Mouse (Mus musculus) left cerebral cortex, postnatal 4 days (tissue): ENCODE results near the gene Dstyk. TPM values are rescaled to one million over a fixed set of nuclear protein-coding genes. Genes with fewer than 3 reads are reported as not detected.
"Not testable (repeated sequence)": the region's sequence is repeated elsewhere in the genome, so short reads cannot be mapped to it uniquely, and the experiment has no call there.

Experiments used
- DNase-seq: peaks from one replicate; pipeline ENCODE4 v3.0.0-alpha.2; 2022
- intact Hi-C: fragments of 180-260 bp; cut with DNase I; formaldehyde crosslinking; loops from one replicate; pipeline ENCODE4 v1.15.1; 2025
- total RNA-seq, 2 experiments: library from RNA; stranded (reverse); gene quantifications; 2 replicates each; pipeline ENCODE4 v1.2.3; 2021

Dstyk gene
- total RNA-seq, 2 experiments from 2014 or later: 22.0 to 23.9 TPM

- DNase-seq: peak; percentile 60
- intact Hi-C loops: no loop called here
These were observed 16.7 kb downstream of the Dstyk start for GRCm38 (mm10) chr1:132434032-132434431.

DNA sequence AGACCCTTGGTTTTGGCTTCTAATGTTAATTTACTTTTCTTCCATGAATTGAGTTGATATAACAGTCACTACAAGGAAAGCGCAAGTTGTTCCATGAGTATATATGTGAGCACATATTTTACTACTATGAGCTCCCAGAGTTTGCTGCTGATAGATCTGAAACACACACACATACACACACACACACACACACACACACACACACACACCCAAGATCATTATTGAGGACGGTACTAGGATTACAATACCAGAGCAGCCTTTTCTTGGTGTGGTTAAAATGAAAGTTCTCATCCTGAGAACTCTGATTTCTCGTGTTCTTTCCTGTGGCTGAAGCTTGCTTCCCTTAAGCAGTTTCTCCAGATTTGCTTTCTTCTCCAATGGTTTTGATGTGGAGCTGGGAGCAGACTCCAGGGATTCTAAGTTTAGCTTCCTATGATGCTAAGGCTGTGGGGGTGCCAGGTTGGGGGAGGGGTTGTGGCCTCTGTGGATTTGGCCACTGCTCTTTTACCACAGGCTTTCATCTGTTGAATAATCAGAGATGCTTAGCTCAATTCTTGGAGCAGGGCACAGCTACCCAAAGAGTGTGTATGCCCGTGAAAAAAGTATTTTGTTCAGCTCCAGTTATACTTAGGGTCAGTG lies 19.1 kb downstream of the Dstyk start:
- DNase-seq: peak; percentile 16
- intact Hi-C loops: no loop called here

DNA sequence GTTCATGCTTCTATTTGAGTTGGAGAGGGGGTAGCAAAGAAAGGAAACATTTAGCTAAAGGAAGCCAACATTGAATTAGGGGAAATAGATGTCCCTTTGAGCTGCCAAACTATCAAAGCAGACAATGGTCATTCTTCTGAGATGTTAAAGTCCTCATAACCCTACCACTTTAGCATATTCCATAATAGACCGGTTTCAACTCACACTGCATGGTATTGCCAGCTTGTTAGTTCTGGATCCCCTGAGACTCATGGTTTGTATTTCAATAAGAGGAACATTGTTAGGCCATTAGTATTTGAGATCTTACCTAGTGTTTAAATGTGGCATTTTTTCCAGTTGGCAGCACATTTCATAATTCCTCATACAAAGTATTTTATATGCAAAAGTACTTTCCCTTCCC lies 19.6 kb downstream of the Dstyk start:
- no peak for DNase-seq
- intact Hi-C loops: no loop called here

GRCm38 (mm10) chr1:132437389-132437788 lies 20.0 kb downstream of the Dstyk start:
- intact Hi-C loops: no loop called here
- no peak for DNase-seq

DNA sequence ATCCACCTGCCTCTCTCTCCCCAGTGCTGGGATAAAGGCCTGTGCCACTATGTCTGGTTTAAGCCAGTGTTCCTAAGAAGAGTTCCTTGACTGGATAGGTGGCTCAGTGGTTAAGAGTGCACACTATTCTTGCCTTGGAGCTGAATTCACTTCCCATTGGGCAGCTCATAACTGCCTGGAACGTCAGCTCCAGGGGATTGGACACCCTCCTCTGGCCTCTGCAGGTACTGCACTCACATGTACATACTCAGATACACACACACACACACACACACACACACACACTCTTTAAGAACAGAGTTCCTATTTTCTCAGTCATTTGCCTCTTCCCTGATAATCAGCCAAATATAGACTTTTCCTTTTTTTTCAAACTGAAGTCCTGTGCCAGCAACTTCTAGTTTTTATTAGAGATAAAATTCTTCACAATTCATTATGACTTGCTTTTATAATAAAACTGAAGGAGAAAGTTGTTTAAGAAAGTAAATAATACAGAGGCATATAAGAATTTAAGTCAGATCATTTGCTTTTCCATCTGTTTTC lies 23.6 kb downstream of the Dstyk start:
- intact Hi-C loops: no loop called here
- DNase-seq: no peak

DNA sequence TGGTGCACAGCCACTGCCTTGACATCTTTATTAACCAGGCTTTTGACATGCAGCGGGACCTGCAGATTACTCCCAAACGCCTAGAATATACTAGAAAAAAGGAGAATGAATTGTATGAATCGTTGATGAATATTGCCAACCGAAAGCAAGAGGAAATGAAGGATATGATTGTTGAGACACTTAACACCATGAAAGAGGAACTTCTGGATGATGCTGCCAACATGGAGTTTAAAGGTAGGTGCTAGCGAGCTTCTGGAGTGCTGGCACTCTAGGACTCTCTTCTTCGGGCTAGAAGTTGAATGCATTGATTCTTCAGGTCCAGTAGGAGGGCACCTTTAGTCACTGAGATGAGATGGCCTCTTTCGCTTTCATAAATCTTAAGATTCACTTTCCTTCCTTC lies 32.4 kb downstream of the Dstyk start:
- DNase-seq: no peak
- intact Hi-C loops: no loop called here

GRCm38 (mm10) chr1:132464651-132465050 lies 47.3 kb downstream of the Dstyk start:
- intact Hi-C loops: no loop called here
- no peak for DNase-seq

- peak; percentile 5 for DNase-seq
- intact Hi-C loops: no loop called here
These were observed 51.6 kb downstream of the Dstyk start for GRCm38 (mm10) chr1:132468926-132469325.

- DNase-seq: no peak
- intact Hi-C loops: no loop called here
These were observed 52.2 kb downstream of the Dstyk start for GRCm38 (mm10) chr1:132469519-132469918.

DNA sequence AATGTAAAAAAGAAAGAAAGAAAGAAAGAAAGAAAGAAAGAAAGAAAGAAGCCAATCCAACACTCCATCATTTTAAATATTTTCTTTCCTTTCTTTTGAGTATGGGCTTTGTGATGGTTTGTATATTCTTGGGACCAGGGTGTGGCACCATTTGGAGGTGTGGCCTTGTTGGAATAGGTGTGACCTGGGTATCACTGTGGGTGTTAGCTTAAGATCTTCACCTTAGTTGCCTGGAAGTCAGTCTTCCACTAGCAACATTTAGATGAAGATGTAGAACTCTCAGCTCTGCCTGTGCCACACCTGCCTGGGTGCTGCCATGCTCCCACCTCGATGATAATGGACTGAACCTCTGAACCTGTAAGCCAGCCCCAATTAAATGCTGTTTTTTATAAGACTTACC lies 52.7 kb downstream of the Dstyk start:
- not testable (repeated sequence) for DNase-seq
- intact Hi-C loops: loop anchor here (10.0 kb wide), 1 partner anchor 105 kb away; no protein-coding TSS in a partner anchor

- intact Hi-C loops: loop anchor here (10.0 kb wide), 1 partner anchor 106 kb away; no protein-coding TSS in a partner anchor
- DNase-seq: no peak
These were observed 53.7 kb downstream of the Dstyk start for GRCm38 (mm10) chr1:132471032-132471431.

- intact Hi-C loops: loop anchor here (10.0 kb wide), 1 partner anchor 107 kb away; no protein-coding TSS in a partner anchor
These were observed 54.1 kb downstream of the Dstyk start for GRCm38 (mm10) chr1:132471499-132471898.

GRCm38 (mm10) chr1:132472537-132472936 lies 55.2 kb downstream of the Dstyk start:
- no peak for DNase-seq
- intact Hi-C loops: loop anchor here (10.0 kb wide), 1 partner anchor 108 kb away; no protein-coding TSS in a partner anchor

More at GRCm38 (mm10) chr1:132471499-132471898, 54.1 kb downstream of the Dstyk start:
- DNase-seq: no peak

- no peak for DNase-seq
- intact Hi-C loops: loop anchor here (10.0 kb wide), 1 partner anchor 110 kb away; no protein-coding TSS in a partner anchor
These were observed 57.1 kb downstream of the Dstyk start for GRCm38 (mm10) chr1:132474496-132474895.

DNA sequence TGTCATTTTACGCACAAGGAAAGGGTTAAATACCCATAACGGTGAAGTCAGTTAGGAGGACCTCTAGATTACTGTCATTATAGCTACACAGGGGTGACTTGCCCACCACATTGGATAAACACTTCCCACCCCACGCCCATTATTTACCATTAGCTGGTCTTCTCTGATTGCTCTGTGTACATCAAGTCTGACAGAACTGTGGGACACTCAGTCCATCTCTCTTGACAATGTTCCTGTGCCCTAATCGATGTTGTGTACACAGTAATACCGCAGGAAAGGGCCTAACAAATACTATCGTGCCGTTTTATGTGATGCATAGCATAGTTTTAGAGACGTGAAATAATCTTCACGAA lies 59.2 kb downstream of the Dstyk start:
- no peak for DNase-seq
- intact Hi-C loops: loop anchor here (10.0 kb wide), 1 partner anchor 112 kb away; no protein-coding TSS in a partner anchor

- peak; percentile 85 for DNase-seq
- intact Hi-C loops: loop anchor here (10.0 kb wide), 1 partner anchor 112 kb away; no protein-coding TSS in a partner anchor
These were observed 59.8 kb downstream of the Dstyk start, which contains the start of gene Rbbp5 for GRCm38 (mm10) chr1:132476928-132477691. Gene Rbbp5 (plus strand): TSS chr1:132477365.

DNA sequence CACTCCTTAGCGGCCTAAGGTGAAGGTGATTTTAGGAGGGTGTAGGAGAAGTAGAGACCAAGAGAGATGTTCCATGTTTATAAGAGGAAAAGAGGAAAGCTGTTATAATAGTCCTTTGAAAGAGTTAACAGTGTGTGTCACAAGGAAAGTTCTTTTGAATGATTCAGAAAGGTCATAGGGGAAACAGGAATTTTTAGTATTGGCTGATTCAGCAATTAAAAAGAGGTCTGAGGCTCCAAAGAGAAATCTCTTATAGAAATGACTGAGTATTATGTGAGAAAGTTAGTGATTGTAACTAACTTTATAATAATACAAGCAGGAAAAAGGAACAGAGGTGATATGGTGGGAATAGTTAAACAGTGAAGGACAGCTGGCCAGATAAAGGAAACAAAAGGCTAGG lies 62.1 kb downstream of the Dstyk start:
- DNase-seq: no peak
- intact Hi-C loops: loop anchor here (10.0 kb wide), 1 partner anchor 115 kb away; no protein-coding TSS in a partner anchor

GRCm38 (mm10) chr1:132481619-132482018 lies 64.3 kb downstream of the Dstyk start:
- no peak for DNase-seq
- intact Hi-C loops: no loop called here

GRCm38 (mm10) chr1:132483234-132483633 lies 65.9 kb downstream of the Dstyk start:
- DNase-seq: no peak
- intact Hi-C loops: no loop called here

- intact Hi-C loops: no loop called here
- no peak for DNase-seq
These were observed 66.4 kb downstream of the Dstyk start for GRCm38 (mm10) chr1:132483759-132484158.

DNA sequence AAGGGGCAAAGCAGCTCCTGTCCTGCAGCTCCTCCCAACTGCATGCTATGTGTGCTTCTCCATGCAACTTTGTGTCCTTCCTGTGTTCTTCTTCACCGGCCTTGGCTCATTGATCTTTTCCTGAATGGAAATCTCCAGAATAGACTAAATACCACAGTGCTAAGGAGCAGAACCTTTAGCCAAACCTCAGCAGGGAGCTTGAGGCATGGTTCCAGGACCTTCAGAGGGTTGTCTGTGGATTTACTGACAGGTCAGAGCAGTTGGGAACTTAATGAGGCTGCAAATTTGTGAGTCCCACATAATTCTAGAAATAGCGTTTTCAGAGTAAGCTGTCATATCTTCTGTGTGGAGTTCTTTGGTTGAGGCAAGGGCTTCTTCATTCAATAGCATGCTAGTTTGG lies 83.2 kb downstream of the Dstyk start:
- no peak for DNase-seq
- intact Hi-C loops: no loop called here
